Mouse (Mus musculus) lung, adult 2 months (tissue): ENCODE results near the gene Carmil2.

Experiments used
- CTCF ChIP-seq: fragments of 200-500 bp; IDR thresholded peaks from 2 replicates; pipeline ENCODE4 v1.5.1; 2011; ENCODE audit warnings: mild to moderate bottlenecking, low read length, control low read depth; ENCODE audit not compliant: insufficient read depth
- POLR2A ChIP-seq: fragments of 200-500 bp; IDR thresholded peaks from 2 replicates; pipeline ENCODE4 v1.6.1; 2011; ENCODE audit warnings: low read depth, mild to moderate bottlenecking, control low read depth, low read length, borderline replicate concordance; ENCODE audit errors: extremely low read depth

- no peak for TF ChIP-seq CTCF
- TF ChIP-seq POLR2A: no peak
Measured at GRCm38 (mm10) chr8:105699488-105700215, 13.6 kb downstream of the Carmil2 start.
